Mouse (Mus musculus): ENCODE results near the gene AA986860.
A peak's percentile ranks its signal among the peaks of the same experiment; 100 is the strongest.

AA986860 gene

DNA sequence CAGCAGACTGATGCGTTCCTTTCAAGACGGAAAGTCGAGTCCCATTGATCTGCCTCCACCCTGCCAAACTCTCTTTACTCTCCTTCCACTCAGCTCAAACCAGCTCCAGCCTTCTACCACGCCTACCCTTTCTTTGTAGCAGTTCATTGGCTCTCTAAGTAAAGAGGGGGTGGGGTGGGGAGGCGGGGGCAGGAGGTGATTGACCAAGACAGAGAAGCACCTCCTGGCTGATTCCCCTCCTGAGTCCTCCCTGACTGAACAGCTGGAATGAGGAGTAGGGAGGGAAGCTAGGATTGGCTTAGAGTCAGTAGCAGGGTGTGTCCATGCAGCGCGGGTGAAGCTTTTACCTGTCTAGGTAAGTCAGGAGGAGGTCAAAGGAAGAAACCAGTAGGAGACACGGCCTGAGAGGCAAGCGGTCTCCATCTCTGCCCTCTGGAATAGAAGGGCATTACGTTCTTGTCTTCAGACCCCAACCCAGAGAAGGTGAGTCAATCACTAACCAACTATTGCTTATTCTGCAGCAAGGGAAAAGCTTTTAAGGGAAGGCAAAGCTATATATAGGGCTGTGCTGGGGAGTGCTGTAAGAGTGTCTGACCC is at the start of gene AA986860:
Gene AA986860 (plus strand): TSS at position 236 of the 597 bp plus-strand sequence.
- no peak for DNase-seq (ENCODE audit: low read depth in 1 of 2, low spot score in 2 of 2)

DNA sequence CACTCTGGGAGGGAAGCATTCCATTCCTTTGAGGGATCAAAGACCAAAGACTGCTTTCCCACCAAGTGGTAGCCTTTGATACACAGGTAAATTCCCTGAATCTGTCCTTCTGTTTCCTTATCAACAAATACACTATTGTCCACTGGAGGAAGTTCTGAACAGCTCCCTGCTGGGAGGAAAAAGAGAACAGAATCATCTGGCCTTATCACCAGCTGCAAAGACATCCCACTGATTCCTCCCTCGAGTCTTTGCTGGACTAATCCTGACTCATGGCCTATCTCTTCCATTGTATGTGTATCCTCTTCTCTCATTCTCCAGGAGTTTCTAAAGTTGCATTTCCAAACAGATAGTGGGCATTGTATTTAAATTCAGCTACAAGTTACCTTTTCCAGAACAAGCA is 47.9 kb upstream of the AA986860 start:
- no peak for DNase-seq (ENCODE audit: low read depth in 1 of 2, low spot score in 2 of 2)

DNA sequence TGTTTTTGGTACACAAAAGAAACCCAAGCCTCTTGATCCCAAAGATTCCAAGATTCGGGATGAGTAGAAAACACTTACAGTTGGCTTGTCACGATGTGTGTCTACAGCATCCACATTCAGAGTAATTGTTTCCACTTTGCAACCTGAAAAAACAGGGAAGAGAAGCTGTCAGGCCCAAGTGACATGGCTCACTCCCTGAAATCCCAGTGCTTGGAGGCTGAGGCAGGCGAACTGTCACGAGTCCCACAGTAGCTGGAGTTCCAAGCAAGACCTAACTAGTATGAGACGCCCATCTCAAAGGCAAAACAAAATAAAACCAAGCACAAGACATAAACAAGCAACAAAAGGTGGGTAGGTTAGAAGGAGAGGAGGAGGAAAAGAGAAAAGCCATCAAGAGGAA is 33.2 kb upstream of the AA986860 start:
- no peak for DNase-seq (ENCODE audit: low read depth in 1 of 2, low spot score in 2 of 2)

DNA sequence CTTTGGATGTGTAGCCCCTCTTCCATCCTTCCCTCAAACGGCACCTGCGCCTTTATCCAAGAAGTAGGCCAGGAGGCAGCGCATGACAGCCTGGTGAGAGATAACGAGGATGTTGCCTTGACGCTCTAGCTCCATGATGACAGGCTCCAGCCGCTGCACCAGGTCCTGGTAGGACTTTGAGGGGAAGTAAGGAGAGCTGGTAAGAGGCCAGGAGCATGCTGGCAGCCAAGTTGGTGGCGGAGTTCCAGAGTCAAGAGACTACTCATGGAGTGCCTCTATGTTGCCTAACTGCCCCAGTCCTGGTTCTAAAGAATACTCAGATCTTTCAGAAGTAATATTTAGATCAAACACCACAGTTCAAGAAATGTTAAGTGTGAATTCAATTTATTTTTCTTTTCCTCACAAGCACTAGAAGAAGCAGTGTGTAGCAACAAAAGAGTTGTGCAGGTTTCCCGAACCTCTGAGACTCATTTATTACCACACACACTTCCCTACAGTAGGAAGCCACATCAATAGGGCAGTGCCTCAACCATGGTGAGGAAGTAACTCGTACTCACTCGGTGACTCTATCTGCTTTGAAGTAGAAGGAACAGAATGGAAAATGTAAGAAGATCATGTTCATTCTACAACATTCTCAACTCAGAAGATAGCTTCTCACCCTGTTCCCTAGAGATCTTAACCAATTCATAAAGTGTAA is 31.7 kb upstream of the AA986860 start:
- DNase-seq (ENCODE audit: low read depth in 1 of 2, low spot score in 2 of 2) = no peak

DNA sequence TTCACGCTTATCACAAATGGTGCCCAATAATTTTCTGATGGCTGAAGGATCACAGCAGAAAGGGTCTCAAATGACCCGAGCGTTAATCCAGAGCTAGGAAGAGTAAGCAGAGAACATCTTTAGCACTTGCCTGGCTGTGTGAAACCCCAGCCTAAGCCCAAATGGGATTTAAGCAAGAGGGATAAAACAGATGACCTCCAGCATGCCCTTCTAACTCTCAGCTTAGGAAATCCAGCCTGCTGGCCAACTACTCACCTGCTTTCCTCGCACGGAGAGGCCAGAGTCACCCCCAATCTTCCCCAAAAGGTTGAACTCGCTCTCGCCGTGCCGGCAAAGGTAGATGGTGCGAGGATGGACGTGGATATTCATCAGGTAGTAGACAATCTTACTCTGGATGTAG is 29.8 kb upstream of the AA986860 start:
- no peak for DNase-seq (ENCODE audit: low read depth in 1 of 2, low spot score in 2 of 2)

DNA sequence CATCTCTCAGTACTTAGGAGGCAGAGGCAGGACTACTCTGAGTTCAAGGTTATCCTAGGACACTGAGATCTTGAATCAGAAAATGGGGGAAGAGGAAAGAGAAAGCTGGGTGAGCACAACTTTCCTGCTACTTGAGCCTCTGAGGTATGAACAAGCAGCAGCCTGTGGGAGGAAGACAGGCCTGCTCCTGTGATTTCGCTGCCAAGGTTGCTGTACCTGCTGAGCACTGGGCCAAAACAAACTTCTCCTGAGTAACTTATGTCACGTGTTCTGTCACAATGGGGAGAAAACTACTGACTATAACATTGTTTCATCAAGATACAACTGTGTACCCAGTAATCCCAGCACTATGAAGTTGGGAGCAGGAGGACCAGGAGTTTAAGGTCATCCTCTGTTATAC is 28.2 kb upstream of the AA986860 start:
- no peak for DNase-seq (ENCODE audit: low read depth in 1 of 2, low spot score in 2 of 2)

DNA sequence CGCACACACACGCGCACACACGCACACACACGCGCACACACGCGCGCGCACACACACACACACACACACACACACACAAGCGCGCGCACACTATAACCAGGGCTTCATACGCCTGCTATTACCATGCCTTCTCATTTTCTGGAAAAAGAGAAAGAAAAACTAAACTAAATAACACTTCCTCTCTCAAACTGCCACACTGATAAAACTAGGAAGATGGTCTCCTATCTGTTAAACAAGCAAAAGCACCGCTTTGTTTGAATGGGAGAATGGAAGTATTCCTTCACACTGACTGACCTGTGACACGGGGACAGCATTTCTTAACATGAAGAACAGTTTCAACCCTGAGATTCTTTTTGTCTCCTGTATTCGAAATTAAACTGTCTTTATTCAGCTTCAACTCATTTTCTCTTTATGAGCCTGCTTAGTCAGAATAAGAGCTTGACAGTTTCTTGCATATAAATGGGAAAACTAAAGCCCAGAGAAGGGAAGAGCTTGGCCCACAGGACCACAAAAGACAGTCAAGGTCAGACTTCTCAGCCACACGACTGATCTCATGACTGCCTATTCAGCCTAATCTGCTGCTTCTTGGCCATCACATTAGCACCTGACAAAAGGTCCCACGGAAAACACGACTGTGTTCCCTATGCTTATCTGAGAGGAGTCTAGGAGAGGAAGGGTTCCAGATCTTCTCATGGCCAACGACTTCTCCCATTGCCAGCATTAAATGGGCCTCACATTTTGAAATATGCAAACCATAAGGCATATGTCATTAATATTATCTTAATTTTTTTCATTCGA is 21.3 kb upstream of the AA986860 start:
- no peak for DNase-seq (ENCODE audit: low read depth in 1 of 2, low spot score in 2 of 2)

DNA sequence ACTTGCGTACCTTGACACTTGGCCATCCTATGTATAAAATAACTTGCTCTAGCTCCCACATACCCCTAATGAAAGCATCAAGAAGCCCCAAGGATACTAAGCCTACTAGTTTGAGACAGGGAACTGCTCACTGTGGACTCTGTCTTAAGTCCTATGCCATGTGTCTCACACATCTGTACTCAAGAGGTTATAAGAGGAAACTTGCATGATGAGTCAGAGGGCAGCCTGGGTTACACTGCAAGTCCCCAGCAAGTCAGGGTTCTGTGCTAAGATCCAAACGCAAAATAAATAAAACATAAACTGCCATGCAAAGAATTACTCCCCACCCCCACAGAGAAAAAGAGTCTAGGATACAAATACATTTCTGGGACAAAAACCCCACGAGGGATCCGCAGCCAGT is 17.7 kb upstream of the AA986860 start:
- no peak for DNase-seq (ENCODE audit: low read depth in 1 of 2, low spot score in 2 of 2)

DNA sequence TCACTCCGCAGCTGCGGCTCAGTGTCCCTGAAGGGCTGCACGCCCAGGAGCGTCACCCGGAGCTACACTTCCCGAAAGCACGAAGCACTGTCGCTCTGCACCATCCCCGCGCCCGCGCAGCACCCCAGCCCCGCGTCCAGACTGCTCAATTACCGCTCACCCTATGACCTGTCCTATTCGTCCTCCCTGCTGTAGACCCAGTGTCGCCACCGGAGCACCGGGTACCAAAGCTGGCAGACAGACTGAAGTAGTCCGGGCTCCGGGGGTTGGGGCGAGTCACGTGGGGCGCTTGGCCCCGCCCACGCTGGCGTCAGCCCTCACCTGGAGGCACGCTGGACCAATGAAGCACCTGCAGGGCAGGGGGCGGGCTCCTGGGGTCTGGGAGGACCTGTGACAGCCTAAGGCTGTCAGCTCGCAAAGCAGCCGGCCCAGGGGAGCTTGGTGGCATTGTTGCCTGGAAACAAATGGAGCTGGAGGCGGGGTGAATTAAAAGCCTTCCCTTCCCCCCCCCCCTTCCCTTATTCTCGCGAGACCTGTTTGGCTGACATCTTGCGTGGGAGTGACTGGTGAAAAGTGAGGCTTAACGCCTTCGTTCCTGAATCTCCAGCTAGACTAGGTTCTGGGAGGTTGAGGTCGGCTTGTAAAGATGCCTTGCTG is 16.1 kb upstream of the AA986860 start, which contains the start of gene Gm29427:
Gene Gm29427 (minus strand): TSS at position 239 of the 657 bp plus-strand sequence.
- DNase-seq (ENCODE audit: low read depth in 1 of 2, low spot score in 2 of 2) = peak; percentile 58 to 85

DNA sequence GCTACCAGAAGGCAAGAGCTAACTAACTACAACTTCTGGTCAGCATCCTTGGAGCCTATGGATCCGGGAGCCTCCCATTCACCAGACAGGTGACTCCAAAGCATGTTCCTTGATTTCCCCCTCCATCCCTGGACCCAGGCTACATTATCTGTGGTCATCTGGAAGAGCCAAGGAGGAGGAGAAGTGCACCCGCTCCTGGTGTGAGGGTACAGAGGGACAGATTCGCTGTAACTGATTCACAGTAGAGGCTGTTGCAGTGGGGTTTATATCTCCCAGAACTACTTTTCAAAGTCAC is 15.6 kb upstream of the AA986860 start:
- no peak for DNase-seq (ENCODE audit: low read depth in 1 of 2, low spot score in 2 of 2)

DNA sequence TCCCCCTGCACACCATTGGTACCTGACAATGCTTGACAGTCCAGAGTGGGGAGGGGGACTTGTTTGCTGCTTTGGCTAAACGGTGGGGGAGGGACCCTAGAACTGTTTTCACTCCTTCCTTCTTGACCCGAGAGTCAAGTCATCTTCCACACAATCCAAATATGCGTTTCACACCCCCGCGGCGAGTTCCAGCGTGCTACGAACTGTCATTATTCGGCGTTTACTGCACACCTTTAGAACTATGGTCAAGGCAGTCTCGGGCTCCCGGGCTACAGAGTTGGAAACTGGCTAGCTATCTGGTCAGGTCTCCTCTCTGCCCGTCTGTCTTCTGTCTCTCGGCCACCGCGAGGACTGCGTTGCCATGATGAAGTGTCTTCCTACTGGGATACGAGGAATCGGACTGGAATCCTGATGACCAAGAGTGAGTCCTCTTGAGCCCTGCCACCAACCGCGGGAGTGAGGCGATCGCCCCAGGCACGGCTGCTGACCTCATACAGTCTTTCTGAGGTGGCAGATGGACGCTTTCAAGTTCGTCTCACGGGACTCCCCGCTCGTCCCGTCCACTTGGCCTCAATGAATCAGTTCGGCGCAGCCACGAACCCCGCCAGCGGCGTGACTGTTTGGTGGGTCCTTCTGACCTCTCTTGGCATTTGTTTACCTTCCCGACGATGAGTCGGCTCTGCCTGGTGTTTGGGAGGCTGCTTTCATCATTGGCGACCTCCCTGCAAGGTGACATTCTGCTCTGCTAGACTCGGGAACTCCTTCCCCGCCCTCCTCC is 15.1 kb upstream of the AA986860 start:
- no peak for DNase-seq (ENCODE audit: low read depth in 1 of 2, low spot score in 2 of 2)

DNA sequence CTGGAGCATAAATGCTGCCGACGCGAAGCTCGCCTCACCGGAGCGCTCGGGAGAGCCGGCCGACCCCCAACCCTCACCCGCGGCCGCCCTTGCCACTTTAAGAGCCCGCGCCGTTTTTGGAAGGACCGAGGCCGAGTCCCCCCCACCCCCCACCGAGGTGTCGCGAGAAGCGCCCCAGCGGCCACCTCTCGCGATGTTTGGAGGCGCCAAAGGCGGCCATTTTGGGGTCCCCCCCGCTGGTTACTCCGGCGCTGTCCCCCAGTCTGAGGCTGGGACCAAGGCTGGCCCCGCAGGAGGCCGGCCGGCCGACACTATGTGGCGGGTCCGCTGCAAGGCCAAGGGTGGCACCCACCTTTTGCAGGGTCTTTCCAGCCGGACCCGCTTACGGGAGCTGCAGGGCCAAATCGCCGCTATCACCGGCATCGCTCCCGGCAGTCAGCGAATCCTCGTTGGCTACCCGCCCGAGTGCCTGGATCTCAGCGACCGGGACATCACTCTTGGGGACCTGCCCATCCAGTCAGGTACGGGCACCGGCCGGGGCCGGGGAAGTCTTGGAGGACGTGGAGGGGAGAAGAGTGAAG is 14.4 kb upstream of the AA986860 start, which contains the start of gene Yod1:
Gene Yod1 (plus strand): TSS at position 37 of the 581 bp plus-strand sequence.
- DNase-seq (ENCODE audit: low read depth in 1 of 2, low spot score in 2 of 2) = peak; percentile 59 to 84

DNA sequence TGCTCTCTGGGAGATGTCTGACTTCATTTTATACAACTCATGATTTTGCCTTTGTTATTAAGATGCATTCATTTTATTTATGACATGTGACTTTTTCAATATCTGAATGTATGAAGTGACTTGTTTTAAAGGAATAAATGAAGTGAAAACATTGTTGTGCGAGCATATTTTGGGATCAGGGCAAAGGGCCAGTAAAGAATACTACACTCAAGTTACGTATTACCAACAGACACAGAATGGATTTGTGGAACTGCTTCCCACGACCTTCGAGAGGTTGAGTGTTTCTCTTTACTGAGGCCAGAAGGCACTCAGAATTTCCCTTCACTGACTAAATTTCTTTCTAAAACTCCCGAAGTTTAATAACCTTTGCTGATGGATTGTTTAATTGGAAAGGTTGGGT is 7.6 kb upstream of the AA986860 start:
- no peak for DNase-seq (ENCODE audit: low read depth in 1 of 2, low spot score in 2 of 2)

DNA sequence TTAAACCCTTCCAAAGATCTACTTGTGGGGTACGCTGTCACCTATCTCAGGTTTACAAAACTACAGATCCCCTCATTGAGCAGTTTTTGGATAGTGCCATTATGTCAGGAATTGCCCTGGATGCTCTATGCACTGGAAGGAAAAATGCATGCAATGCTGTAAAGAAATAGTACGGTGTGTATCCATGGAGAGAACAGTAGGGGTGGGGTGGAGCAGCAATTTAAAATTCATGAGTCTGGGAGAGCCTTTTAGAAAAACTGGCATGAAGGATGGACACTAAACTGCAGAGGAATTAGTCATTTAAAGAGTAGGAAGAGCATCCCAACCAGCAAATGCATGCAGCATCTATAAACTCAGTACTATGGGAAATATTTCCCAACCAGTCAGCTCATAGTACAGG is 5.4 kb upstream of the AA986860 start:
- no peak for DNase-seq (ENCODE audit: low read depth in 1 of 2, low spot score in 2 of 2)

DNA sequence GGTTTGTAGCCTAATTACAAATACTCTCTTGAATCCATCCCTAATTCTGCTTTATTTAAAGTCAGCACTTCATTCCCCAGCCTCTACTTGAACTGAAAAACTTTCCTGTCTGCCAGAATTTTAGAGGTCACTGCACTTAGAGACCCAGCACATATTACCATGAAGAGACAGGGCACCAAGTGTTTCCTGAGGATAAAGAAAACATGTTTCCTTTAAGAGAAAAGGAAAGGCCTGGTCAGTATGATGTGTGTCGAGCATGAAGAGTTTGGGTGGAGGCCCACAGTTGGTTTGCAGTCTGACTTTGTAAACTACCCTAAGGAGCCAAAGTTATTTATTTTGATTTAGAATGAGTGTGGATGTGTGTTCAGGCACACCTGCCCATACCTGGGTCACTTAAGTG is 3.7 kb upstream of the AA986860 start:
- no peak for DNase-seq (ENCODE audit: low read depth in 1 of 2, low spot score in 2 of 2)

DNA sequence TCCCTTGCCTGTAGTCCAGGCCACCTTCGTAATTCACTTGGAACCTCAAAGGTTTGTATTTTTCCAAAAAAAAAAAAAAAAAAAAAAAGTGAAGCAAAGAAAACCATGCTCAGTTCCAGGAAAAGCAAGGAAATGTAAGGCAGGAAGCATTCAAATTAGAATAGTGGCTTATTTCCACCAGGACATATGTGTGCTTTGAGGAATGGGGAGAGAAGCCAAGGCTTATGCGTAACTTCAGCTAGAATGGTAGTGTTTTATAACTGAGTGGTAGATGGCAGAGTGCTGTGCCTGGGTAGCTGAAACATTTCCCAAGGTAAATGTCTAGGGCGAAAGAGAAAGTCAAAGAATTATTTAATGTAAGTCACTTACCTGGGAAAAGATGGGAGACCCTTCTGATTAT is 3.1 kb upstream of the AA986860 start:
- no peak for DNase-seq (ENCODE audit: low read depth in 1 of 2, low spot score in 2 of 2)

DNA sequence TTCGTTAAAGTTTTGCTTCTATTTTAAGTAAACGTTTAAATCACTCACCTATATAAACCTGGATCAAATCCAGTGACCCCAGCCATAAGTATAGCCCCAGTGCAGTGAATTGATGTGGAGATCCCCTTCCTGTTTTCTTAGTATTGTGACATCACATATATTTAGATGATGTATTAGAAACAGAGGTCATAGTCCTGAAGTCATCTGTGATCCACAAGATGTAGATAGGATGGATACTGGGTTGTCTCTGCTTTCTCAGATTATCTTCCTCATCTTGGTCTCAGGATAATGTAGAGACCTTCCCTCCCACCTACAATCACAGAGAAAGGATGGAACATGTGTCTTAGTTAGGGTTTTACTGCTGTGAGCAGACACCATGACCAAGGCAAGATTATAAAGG is 2.6 kb upstream of the AA986860 start, which contains the start of gene Pfkfb2:
Gene Pfkfb2 (minus strand): TSS at position 101 of the 400 bp plus-strand sequence.
- DNase-seq (ENCODE audit: low read depth in 1 of 2, low spot score in 2 of 2) = no peak

DNA sequence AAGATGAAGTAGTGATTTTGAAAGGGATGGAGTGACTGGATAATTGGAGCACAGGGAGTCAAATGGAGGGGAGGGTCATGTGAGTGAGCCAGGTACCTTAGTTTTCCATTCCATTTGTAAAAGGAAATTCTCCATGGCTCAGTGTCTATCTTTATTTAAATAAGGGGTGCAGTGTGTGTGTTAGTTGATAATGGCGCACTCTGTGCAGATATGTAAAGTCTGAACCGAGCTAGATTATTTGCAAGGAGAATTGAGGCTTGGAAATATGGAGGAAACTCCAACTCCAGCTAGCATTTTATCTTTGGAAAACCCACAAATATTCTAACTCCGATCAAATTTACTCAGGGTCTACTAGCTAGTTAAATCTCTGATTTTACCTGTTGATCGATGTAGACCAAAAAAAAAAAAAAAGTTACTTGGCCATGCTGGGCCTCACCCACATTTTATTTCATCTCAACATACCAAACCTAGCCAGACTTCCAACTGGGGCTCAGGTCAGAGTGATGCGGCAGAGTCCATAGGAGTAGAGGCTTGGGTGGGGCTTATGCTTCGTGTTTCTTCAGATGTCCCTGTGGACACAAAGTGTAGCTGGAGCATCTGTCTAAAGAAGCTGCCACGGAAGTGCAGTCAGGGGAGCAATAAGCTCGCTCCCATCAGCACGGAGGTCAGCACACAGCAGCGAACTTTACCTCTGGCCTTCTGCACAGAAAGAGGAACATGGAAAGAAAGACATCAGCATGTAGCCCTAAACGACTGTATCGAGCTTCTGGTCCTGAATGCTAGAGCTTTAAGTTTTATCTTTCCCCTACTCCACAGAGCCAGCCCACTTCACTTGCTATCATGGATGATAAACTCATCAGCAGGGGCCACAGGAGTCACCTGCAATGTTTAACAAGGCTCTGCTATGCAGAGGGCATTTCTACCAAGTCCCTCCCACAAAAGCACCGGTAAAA is 1.2 kb downstream of the AA986860 start:
- DNase-seq (ENCODE audit: low read depth in 1 of 2, low spot score in 2 of 2) = no peak

DNA sequence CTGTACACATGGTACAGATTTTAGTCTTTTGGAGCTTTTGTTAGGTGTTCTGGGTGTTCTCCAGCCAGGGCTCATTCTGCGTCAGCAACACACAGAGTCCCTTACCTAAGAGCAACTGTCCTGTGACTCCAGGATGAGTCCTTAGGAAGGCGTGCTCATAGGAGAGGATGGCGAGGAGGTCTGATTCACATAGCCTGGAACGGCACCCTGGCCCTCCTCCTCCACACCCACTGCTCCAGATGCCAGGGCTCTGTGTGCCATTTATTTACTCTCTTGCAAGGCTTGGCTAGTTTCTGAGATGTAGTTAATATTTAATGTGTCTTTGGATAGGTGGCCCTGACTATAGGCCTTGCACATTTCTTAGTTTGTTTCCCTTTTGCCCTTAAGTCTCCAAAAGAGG is 1.9 kb downstream of the AA986860 start:
- DNase-seq (ENCODE audit: low read depth in 1 of 2, low spot score in 2 of 2) = no peak

Data from monocyte, adult 2 months (primary cell).